Mouse (Mus musculus): ENCODE results near the gene Tomm22.

DNA sequence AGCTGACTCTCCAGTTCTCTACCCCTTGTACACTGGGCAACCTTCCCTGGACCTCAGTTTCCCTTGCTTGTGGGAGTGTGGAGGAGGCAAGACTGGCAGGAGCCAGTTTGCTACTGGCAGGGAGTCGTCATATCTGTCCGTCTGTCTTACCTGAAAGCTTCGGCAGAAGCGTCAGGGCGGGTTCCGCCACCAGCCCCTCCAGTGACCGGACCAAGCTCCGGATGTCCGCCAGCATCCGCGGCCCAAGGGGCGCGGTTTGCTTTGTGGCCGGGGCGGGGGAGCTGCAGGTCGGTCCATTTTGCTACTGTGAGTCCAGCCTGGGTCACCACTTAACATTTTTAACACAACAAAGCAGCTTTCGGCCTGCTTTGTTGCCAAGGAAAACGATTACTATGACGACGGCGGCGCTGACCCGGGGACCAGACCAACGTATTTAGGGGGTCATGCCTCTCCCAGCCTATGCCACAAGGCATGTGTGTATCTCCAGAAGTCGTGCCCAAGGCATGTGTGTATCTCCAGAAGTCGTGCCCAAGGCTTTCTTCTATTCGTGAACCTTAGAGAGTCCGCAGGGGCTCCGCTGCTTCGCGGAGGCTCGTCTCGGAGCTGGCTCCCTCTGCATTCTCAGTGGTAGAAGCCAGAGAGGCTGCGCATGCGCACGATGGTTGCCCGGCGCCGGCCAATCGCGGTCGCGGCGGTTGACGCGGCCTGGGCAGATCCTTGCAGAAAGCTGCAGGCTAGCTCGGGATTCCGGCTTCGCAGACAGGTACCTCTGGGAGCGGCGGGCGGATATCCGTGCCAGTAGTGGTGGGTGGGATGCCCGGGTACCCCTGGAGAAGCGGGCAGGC lies 11.9 kb upstream of the Tomm22 start, which contains the start of the genes Fam227a and Cby1:
- TF ChIP-seq CTCF (IDR thresholded peaks at IDR 0.05): no peak
- no peak for TF ChIP-seq EP300 (IDR thresholded peaks at IDR 0.05)
